Mouse (Mus musculus) heart, embryonic 13.5 days (tissue): ENCODE measurements at regions not wholly inside any gene's neighbourhood (a gene's known extent, or its start where the extent isn't known, plus 50 kb on each side); places are given as distances from the start of the nearest gene placed in this dataset.
A peak's percentile ranks its signal among the peaks of the same experiment; 100 is the strongest.

Experiments
- ATAC-seq: fragments of 200-750 bp; cut with Nextera tagmentation; 2 replicates; pipeline ENCODE4 v1.8.0; 2017; ENCODE audit warnings: moderate TSS enrichment; ENCODE audit not compliant: insufficient number of reproducible peaks, low FRiP score, low TSS enrichment; ENCODE audit errors: extremely low read depth
- H3K27ac ChIP-seq: fragments of 300-500 bp; sonication (generic); replicated peaks from 2 replicates; pipeline ENCODE4 v1.5.1; 2015; ENCODE audit warnings: moderate library complexity, mild to moderate bottlenecking, inconsistent platforms
- H3K27me3 ChIP-seq: fragments of 300-500 bp; sonication (generic); replicated peaks from 2 replicates; pipeline ENCODE4 v1.6.1; 2015; ENCODE audit warnings: mild to moderate bottlenecking, inconsistent platforms
- H3K36me3 ChIP-seq: fragments of 300-500 bp; sonication (generic); 2 replicates; pipeline ENCODE4 v1.6.1; 2015; ENCODE audit warnings: mild to moderate bottlenecking, inconsistent platforms
- H3K4me1 ChIP-seq: fragments of 300-500 bp; sonication (generic); 2 replicates; pipeline ENCODE4 v1.6.1; 2015; ENCODE audit warnings: inconsistent platforms
- H3K4me2 ChIP-seq: fragments of 300-500 bp; sonication (generic); 2 replicates; pipeline ENCODE4 v1.6.1; 2015; ENCODE audit warnings: inconsistent platforms, mild to moderate bottlenecking, moderate library complexity
- H3K4me3 ChIP-seq: fragments of 300-500 bp; sonication (generic); 2 replicates; pipeline ENCODE4 v1.5.1; 2015; ENCODE audit warnings: moderate library complexity, mild to moderate bottlenecking, inconsistent platforms
- H3K9ac ChIP-seq: fragments of 300-500 bp; sonication (generic); 2 replicates; pipeline ENCODE4 v1.6.1; 2015; ENCODE audit warnings: inconsistent platforms, mild to moderate bottlenecking, moderate library complexity
- H3K9me3 ChIP-seq: fragments of 300-500 bp; sonication (generic); 2 replicates; pipeline ENCODE4 v1.6.1; 2016; ENCODE audit warnings: inconsistent platforms
- WGBS: fragments of 180-500 bp; shearing (Covaris S2); methylation state at CpG from one replicate; pipeline ENCODE4 v1.1.7; 2015; ENCODE audit warnings: mixed read lengths; 5-methylcytosine and 5-hydroxymethylcytosine counted together

DNA sequence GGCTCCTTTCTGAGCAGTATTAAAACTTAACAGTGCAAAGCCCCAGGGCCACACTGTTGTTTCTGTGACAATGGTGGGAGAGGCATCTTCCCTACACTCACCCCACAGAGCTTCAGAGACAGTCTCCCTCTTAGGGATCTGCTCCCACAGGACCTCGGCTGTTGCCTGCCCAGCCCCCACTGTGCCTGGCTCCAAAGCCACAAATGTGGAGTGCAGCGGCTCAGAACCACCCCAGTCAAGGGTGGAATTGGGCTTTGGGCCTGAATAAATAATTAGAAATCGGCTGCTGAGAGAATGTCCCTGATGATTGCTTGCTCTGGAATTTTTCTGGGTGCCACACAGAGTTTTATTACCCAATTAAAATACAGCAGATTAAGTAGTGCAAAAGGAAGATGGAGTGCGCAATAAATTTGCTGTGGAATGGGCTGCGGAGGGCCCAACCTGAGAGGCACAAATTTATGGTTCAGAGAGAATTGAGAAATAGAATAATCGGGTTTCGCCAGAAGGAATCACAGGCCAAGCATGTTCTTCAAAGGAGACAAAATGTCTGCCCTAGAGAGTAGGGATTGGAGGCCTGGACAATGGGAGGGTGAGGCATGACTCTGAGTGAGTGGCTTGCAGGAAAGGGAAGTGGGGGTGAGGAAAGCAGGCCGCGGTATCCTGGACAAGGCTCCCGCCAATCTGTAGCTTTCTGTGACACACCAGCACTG, 56.4 kb downstream of the Cd24a start:
- Histone ChIP-seq H3K9ac (no peak overlapping the region), H3K4me2 (no peak overlapping the region), H3K4me1 (no peaks in the 10 kb centered on the region; the same call in 1 of the 2 replicates), H3K9me3 (no peaks in the 10 kb centered on the region), H3K27ac (no peak overlapping the region), H3K36me3 (no peaks in the 10 kb centered on the region), H3K4me3 (no peak overlapping the region), H3K27me3 (no peaks in the 10 kb centered on the region)
- 81% methylated on average over 10 of the region's 10 CpGs for WGBS
- ATAC-seq: no peak

DNA sequence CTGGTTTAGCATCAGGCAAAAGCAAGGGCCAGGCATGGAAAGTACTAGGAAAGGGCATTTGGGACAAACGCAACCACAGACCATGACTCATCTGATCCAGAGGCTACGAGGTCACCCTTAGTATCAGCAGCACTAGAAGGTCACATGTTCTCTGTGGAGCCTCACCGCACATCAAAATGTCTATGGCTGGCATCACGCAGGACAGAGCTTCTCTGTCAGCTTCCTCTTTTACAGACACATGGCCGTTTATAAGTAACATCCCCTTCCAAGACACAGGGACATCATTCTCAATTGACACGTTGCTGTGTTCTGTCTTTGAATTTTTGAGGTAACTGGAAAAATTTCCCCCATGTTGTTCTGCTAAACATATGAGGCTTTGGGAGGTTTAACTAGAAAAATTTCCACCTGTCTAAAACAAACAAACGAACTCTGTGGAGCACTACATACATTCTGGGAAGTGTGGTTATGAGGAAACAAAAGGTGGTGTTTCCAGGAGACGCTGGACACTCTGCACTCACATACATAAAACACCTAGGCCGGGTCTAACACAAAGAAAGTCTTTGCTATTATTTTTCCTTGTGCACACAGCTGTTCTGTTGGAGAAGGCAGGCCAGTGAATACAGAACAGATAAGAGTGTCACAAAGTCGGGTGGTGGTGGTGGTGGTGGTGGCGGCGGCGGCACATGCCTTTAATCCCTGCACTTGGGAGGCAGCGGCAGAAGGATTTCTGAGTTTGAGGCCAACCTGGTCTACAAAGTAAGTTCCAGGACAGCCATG, 63.3 kb downstream of the Cd24a start:
- 54% methylated on average over 14 of the region's 14 CpGs for WGBS
- Histone ChIP-seq H3K27ac (no peak overlapping the region), H3K9me3 (no peaks in the 10 kb centered on the region), H3K27me3 (no peaks in the 10 kb centered on the region), H3K36me3 (no peaks in the 10 kb centered on the region), H3K4me1 (peaks cover 21% of the 10 kb centered on the region), H3K4me3 (no peak overlapping the region), H3K9ac (no peak overlapping the region), H3K4me2 (no peak overlapping the region)
- ATAC-seq: no peak

DNA sequence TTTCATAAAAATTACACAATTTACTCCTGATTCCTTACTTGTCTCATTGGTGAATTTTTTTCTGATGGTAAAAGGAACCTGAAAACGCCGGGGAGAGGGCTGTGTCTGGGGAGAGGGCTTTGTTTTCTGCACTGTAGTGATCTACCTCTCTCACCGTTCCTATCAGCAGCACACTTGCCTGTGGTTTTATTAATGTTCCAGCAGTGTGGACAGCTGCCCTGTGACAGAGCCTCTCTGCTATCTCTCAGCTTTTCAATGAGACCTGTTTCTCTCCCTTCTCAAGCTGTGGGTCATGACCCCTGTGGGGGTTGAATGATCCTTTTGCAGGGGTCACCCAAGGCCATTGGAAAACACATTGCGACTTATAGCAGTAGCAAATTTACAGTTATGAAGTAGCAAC, 68.2 kb downstream of the Cd24a start:
- no peak overlapping the region for H3K4me3 ChIP-seq
- H3K4me2 ChIP-seq: no peak overlapping the region
- no peak overlapping the region for H3K27ac ChIP-seq
- H3K4me1 ChIP-seq: peaks cover 35% of the 10 kb centered on the region
- WGBS: 27% methylated on average over 4 of the region's 4 CpGs
- no peak overlapping the region for H3K9ac ChIP-seq
- ATAC-seq: no peak
- H3K36me3 ChIP-seq: no peaks in the 10 kb centered on the region
- no peaks in the 10 kb centered on the region for H3K27me3 ChIP-seq
- no peaks in the 10 kb centered on the region for H3K9me3 ChIP-seq

DNA sequence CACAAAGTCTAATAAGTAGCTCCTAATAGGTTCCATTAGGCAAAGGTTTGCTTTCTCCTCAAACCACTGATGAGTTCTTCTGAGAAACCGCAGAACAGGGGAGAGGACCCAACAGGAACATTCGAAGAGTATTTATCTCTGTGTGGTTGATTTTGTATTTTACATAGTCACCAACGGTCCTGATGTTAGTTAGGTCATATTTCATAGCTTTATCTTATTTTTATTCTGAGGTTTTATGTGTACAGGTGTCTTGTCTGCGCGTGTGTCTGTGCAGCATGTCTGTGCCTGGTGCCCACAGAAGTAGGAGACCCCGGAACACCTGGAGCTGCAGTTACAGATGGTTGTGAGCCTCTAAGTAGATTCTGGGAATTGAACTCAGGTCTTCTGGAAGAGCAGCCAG, 68.9 kb downstream of the Cd24a start:
- Histone ChIP-seq H3K4me3 (no peak overlapping the region), H3K9me3 (no peaks in the 10 kb centered on the region), H3K4me2 (no peak overlapping the region), H3K9ac (no peak overlapping the region), H3K27me3 (no peaks in the 10 kb centered on the region), H3K4me1 (peaks cover 33% of the 10 kb centered on the region), H3K27ac (no peak overlapping the region), H3K36me3 (no peaks in the 10 kb centered on the region)
- WGBS: 90% methylated on average over 6 of the region's 6 CpGs
- ATAC-seq: no peak

DNA sequence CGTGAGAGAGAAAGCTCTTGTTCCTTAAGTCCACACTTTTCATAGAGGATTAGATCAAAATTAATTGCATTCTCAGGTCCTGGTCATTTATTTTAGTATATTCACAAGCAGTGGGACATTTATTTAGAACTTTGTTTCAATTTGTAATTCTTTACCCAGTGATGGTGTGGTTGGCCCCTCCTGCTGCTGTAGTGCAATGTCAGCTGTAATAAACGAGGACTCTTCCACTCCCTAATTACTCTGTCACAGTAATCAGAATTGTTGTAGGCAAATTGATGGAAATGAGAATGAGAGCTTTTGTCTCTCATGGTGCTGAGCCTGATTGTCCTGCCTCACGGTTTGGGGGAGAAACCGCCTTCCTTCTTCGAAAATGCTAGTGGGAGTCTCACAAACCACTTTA, 70.1 kb downstream of the Cd24a start:
- ATAC-seq: no peak
- Histone ChIP-seq H3K9me3 (no peaks in the 10 kb centered on the region), H3K27ac (no peak overlapping the region), H3K9ac (no peak overlapping the region), H3K4me3 (no peak overlapping the region), H3K4me2 (no peak overlapping the region), H3K27me3 (no peaks in the 10 kb centered on the region), H3K4me1 (peaks cover 33% of the 10 kb centered on the region), H3K36me3 (no peaks in the 10 kb centered on the region)
- WGBS: 73% methylated on average over 5 of the region's 5 CpGs

DNA sequence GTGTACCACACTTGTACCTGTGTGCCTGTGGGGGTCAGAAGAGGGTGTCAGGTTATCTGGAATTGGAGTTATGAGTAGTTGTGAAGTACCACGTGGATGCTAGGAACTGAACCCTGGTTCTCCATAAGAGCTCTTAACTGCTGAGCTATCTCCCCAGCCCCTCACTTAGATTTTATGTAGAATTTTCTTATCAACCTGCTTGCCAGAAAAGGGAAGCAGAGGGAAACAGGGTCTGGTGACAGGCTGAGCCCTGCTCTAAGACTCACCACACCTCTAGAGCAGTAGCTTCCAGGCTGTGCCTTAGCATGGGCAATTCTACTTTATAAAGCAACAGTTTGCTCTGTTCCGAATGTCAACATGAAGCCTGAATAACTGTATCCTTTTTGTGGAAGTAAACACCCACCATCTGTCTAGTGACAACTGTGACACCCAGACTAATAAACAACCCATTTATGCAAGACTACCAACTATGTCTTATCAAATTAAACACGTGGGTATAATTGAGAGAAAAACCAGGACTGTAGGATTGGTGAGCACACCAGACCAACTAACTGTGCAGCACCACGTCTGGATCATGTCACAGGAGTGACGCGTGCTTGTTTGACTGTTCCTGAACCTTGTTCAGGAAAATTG, 70.8 kb downstream of the Cd24a start:
- WGBS: 38% methylated on average over 6 of the region's 6 CpGs
- peak overlapping the region; percentile 44; the same call in 1 of the 2 replicates for H3K27ac ChIP-seq
- ATAC-seq: no peak

DNA sequence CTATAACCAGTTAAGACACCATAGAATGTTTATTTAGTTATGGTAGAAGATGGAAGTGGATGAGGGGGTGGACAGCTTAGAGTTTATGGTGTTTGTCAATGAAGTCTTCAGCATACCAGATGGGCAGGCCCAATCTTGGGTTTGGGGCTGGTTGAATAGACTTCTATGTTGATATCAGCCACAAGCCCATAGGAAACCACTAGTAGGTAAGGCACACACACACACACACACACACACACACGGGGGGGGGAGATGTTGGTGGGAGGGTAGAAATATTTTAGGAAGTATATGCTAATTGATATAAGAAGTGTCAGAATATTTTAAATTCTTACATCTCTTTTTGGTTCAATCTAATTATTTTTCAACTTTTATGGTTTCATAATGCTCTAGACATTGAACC, 72.4 kb downstream of the Cd24a start:
- Histone ChIP-seq H3K36me3 (no peaks in the 10 kb centered on the region), H3K27me3 (no peaks in the 10 kb centered on the region), H3K4me3 (no peak overlapping the region), H3K4me1 (peaks cover 38% of the 10 kb centered on the region), H3K27ac (no peak overlapping the region), H3K9ac (no peak overlapping the region), H3K9me3 (no peaks in the 10 kb centered on the region), H3K4me2 (no peak overlapping the region)
- WGBS: 72% methylated on average over 1 of the region's 1 CpGs
- ATAC-seq: no peak

More for the DNA sequence above, 70.8 kb downstream of the Cd24a start:
- H3K9me3 ChIP-seq: no peaks in the 10 kb centered on the region
- no peak overlapping the region for H3K4me2 ChIP-seq
- no peaks in the 10 kb centered on the region for H3K36me3 ChIP-seq
- H3K4me1 ChIP-seq: peaks cover 33% of the 10 kb centered on the region
- no peaks in the 10 kb centered on the region for H3K27me3 ChIP-seq
- no peak overlapping the region for H3K9ac ChIP-seq
- no peak overlapping the region for H3K4me3 ChIP-seq

DNA sequence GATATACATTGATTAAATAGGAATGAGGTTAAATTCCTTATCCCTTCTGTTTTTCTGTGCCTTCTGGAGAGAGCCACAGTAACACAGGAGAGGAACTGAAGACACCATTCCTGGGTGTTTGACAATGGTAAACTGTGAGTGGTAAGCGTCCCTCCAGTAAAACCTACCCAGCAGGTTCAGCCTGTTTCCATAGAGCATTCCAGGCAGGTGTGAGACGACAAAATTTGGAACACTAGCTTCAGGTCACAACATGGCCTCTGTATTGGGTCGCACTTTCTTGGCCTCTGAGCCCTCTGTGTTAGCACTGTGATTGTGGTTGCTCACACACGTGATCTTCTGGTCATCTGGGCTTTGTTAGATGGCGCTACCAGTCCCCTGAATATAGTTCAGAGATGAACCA, 73.4 kb downstream of the Cd24a start:
- Histone ChIP-seq H3K27ac (no peak overlapping the region), H3K4me2 (no peak overlapping the region), H3K9ac (no peak overlapping the region), H3K36me3 (no peaks in the 10 kb centered on the region), H3K27me3 (no peaks in the 10 kb centered on the region), H3K4me3 (no peak overlapping the region), H3K9me3 (no peaks in the 10 kb centered on the region), H3K4me1 (peaks cover 39% of the 10 kb centered on the region)
- ATAC-seq: no peak
- WGBS: 77% methylated on average over 5 of the region's 5 CpGs

DNA sequence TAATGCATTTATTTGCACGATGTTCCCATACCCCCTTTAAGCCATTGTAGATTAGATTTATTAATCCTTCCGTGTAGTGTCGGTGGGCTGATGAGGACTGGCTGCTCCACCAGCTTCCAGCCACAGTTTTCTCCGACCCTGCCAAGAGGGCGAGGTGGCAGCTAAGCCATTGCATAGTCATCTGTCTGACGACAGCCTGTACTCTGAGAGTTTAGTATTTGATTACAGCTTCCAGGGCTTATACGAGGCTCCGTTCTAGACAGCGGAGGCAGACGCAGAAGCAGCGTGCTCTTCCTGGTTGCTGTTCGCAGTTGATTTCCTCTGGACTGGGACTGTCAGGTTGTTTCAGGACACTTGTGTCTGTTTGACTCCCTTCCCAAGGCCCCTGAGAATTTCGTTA, 73.8 kb downstream of the Cd24a start:
- Histone ChIP-seq H3K4me3 (no peak overlapping the region), H3K27ac (no peak overlapping the region), H3K9me3 (no peaks in the 10 kb centered on the region), H3K4me1 (peaks cover 37% of the 10 kb centered on the region), H3K9ac (no peak overlapping the region), H3K27me3 (no peaks in the 10 kb centered on the region), H3K4me2 (no peak overlapping the region), H3K36me3 (no peaks in the 10 kb centered on the region)
- WGBS: 67% methylated on average over 13 of the region's 13 CpGs
- ATAC-seq: no peak

DNA sequence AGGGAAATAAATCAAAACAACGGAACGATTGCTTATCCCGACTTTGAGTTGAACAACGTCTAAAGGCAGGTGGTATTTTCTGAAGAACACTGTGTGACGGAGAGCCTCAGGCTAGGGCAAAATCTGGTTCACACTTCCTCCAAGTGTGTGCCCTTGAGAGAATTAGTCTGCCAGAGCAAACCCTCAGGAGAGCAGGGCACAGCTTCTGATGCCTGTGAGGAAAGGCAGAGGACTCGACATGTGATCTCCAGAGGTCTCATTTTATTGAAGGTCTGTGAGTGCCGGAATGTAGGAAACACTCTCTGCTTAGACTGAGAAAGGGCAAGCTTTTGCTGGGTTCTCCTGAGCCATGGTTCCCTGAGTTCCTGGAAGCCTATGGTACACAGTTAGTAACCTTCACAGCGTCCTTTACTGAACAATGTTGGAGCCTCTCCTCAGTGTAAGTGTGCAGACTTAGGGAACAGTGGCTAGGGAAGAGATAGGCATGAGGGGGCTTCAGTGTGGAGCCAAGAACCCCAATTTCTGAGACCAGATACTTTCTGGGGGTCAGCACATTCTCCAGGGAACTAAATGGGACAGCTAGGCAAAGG, 77.1 kb downstream of the Cd24a start:
- H3K4me3 ChIP-seq: no peak overlapping the region
- peak overlapping the region; percentile 67 for H3K27ac ChIP-seq
- no peaks in the 10 kb centered on the region for H3K9me3 ChIP-seq
- H3K9ac ChIP-seq: peak overlapping the region; percentile 24; the same call in 1 of the 2 replicates
- H3K4me2 ChIP-seq: no peak overlapping the region
- WGBS: 47% methylated on average over 8 of the region's 8 CpGs
- ATAC-seq: no peak
- no peaks in the 10 kb centered on the region for H3K36me3 ChIP-seq
- no peaks in the 10 kb centered on the region for H3K27me3 ChIP-seq
- H3K4me1 ChIP-seq: peaks cover 26% of the 10 kb centered on the region

DNA sequence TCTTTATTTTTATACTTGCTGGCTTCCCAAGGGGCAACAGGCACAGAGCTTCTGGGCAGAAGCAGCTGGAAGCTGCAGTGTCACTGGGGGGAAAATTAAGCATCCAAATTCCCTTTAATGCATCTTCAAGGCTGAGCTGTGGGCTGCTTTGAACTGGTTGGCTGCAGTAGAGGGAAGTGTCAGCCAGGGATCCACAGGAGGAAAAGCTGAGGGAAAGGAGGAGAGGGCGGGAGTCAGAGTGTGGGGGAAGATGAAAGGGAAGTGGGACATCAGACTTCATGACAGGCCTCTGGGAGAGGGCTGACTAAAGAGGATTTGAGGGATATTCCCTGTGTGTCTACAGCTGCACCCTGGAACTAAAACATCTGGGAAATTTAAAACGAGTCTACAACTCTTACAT, 77.6 kb downstream of the Cd24a start:
- Histone ChIP-seq H3K36me3 (no peaks in the 10 kb centered on the region), H3K4me2 (no peak overlapping the region), H3K9me3 (no peaks in the 10 kb centered on the region), H3K4me1 (peaks cover 26% of the 10 kb centered on the region), H3K27ac (peak overlapping the region; percentile 67), H3K27me3 (no peaks in the 10 kb centered on the region), H3K4me3 (no peak overlapping the region), H3K9ac (peak overlapping the region; percentile 24; the same call in 1 of the 2 replicates)
- WGBS: 62% methylated on average over 2 of the region's 2 CpGs
- peak; percentile 31; the same call in 1 of the 2 replicates for ATAC-seq
